Mouse (Mus musculus) adrenal gland, postnatal 25 days (tissue): ENCODE measurements around the gene Rcan3. TPM values are rescaled to one million over a fixed set of nuclear protein-coding genes. Genes with fewer than 3 reads are reported as not detected.

Experiments
- microRNA-seq, 2 experiments: library from miRNA; unstranded; fragments of <30 nt; microRNA quantifications; one replicate each; pipeline ENCODE4 v1.2.0; 2021
- total RNA-seq: library from RNA; stranded (reverse); gene quantifications from 2 replicates; pipeline ENCODE4 v1.2.3, GENCODE M21; 2021

The Rcan3 gene
- total RNA-seq, 1 experiment from 2014 or later, result 16.9 TPM

Small RNA genes lying within 50 kb of the gene (microRNA-seq; reads per million reads assigned to microRNA genes)
- 122 to 195 reads per million in 2 experiments for gene Mir700

Other genes with a start within 250 kb of the Rcan3 start
- 65.5 and 72.8 TPM in 2 replicates for gene Clic4, start 161.0 kb downstream of the Rcan3 start, total RNA-seq
- gene Srrm1, start 80.5 kb downstream of the Rcan3 start, total RNA-seq, result 133 and 151 TPM in 2 replicates
- not detected in 2 replicates for gene Ncmap, start 35.6 kb downstream of the Rcan3 start, total RNA-seq
- gene Stpg1, start 60.9 kb upstream of the Rcan3 start, total RNA-seq, result 0.91 TPM in 1 of 2 replicates, not detected in the other
- gene Nipal3, start 61.2 kb upstream of the Rcan3 start, total RNA-seq, result 12.7 and 26.6 TPM in 2 replicates
- gene Grhl3, start 139.8 kb upstream of the Rcan3 start, total RNA-seq, result not detected in 2 replicates